Mouse (Mus musculus) myocyte (in vitro differentiated cells): ENCODE data around the gene Rbm12.

Experiments used
- CEBPB ChIP-seq: IDR thresholded peaks from 2 replicates; pipeline ENCODE4 v1.6.1; 2011; ENCODE audit warnings: mild to moderate bottlenecking, moderate library complexity; ENCODE audit not compliant: poor library complexity, insufficient read depth, severe bottlenecking
- MYOD1 ChIP-seq, 3 experiments: IDR thresholded peaks; one replicate each; pipeline ENCODE4 v1.6.1; 2011; ENCODE audit warnings: control low read depth in 2 of 3, low read depth in 2 of 3, mild to moderate bottlenecking in 2 of 3, moderate library complexity in 1 of 3; ENCODE audit not compliant: insufficient read length in 2 of 3, control insufficient read depth in 1 of 3
- MYOG ChIP-seq, 3 experiments: IDR thresholded peaks; one replicate each; pipeline ENCODE4 v1.6.1; 2011; ENCODE audit warnings: control low read depth in 2 of 3, low read depth in 2 of 3, mild to moderate bottlenecking in 2 of 3; ENCODE audit not compliant: insufficient read length in 2 of 3, control insufficient read depth in 1 of 3, insufficient read depth in 1 of 3
- POLR2A ChIP-seq: IDR thresholded peaks from one replicate; pipeline ENCODE4 v1.6.1; 2011; ENCODE audit warnings: low read depth, mild to moderate bottlenecking, control low read depth, moderate library complexity; ENCODE audit not compliant: insufficient read length
- TCF12 ChIP-seq: IDR thresholded peaks from one replicate; pipeline ENCODE4 v1.6.1; 2011; ENCODE audit warnings: mild to moderate bottlenecking, control low read depth; ENCODE audit not compliant: poor library complexity, insufficient read depth, severe bottlenecking

GRCm38 (mm10) chr2:156089799-156090198 lies 22.0 kb downstream of the Rbm12 start:
- TF ChIP-seq POLR2A (no peak), MYOD1 (IDR thresholded peaks at IDR 0.05; ENCODE audit: control insufficient read depth in 1 of 3, insufficient read length in 2 of 3, low read depth in 2 of 3) (no peak), TCF12 (no peak), MYOG (IDR thresholded peaks at IDR 0.05; ENCODE audit: control insufficient read depth in 1 of 3, insufficient read depth in 1 of 3, insufficient read length in 2 of 3, low read depth in 2 of 3) (no peak), CEBPB (no peak)
